Mouse (Mus musculus) forebrain, embryonic 15.5 days (tissue): ENCODE measurements at regions not wholly inside any gene's neighbourhood (a gene's known extent, or its start where the extent isn't known, plus 50 kb on each side); places are given as distances from the start of the nearest gene placed in this dataset.
A peak's percentile ranks its signal among the peaks of the same experiment; 100 is the strongest.
"Not testable (repeated sequence)": the region's sequence is repeated elsewhere in the genome, so short reads cannot be mapped to it uniquely, and the experiment has no call there.

ENCODE experiments used
- ATAC-seq: fragments of 200-750 bp; cut with Nextera tagmentation; replicated peaks from 2 replicates; pipeline ENCODE4 v1.8.0; 2017; ENCODE audit warnings: mild to moderate bottlenecking, moderate TSS enrichment, moderate library complexity
- H3K27ac ChIP-seq: fragments of 300-500 bp; sonication (generic); replicated peaks from 2 replicates; pipeline ENCODE4 v1.5.1; 2015; ENCODE audit warnings: mild to moderate bottlenecking, inconsistent platforms
- H3K27me3 ChIP-seq: fragments of 300-500 bp; sonication (generic); 2 replicates; pipeline ENCODE4 v1.6.1; 2015; ENCODE audit warnings: inconsistent platforms
- H3K36me3 ChIP-seq: fragments of 300-500 bp; sonication (generic); 2 replicates; pipeline ENCODE4 v1.6.1; 2015; ENCODE audit warnings: mild to moderate bottlenecking, inconsistent platforms
- H3K4me1 ChIP-seq: fragments of 300-500 bp; sonication (generic); 2 replicates; pipeline ENCODE4 v1.6.1; 2015; ENCODE audit warnings: inconsistent platforms
- H3K4me2 ChIP-seq: fragments of 300-500 bp; sonication (generic); replicated peaks from 2 replicates; pipeline ENCODE4 v1.6.1; 2015; ENCODE audit warnings: mild to moderate bottlenecking, inconsistent platforms
- H3K4me3 ChIP-seq: fragments of 300-500 bp; sonication (generic); 2 replicates; pipeline ENCODE4 v1.5.1; 2015; ENCODE audit warnings: mild to moderate bottlenecking, inconsistent platforms
- H3K9ac ChIP-seq: fragments of 300-500 bp; sonication (generic); replicated peaks from 2 replicates; pipeline ENCODE4 v1.6.1; 2015; ENCODE audit warnings: mild to moderate bottlenecking, inconsistent platforms
- H3K9me3 ChIP-seq: fragments of 300-500 bp; sonication (generic); 2 replicates; pipeline ENCODE4 v1.6.1; 2016; ENCODE audit warnings: inconsistent platforms
- WGBS: fragments of 180-500 bp; shearing (Covaris S2); methylation state at CpG from one replicate; pipeline ENCODE4 v1.1.7; 2015; ENCODE audit warnings: mixed read lengths; 5-methylcytosine and 5-hydroxymethylcytosine counted together

DNA sequence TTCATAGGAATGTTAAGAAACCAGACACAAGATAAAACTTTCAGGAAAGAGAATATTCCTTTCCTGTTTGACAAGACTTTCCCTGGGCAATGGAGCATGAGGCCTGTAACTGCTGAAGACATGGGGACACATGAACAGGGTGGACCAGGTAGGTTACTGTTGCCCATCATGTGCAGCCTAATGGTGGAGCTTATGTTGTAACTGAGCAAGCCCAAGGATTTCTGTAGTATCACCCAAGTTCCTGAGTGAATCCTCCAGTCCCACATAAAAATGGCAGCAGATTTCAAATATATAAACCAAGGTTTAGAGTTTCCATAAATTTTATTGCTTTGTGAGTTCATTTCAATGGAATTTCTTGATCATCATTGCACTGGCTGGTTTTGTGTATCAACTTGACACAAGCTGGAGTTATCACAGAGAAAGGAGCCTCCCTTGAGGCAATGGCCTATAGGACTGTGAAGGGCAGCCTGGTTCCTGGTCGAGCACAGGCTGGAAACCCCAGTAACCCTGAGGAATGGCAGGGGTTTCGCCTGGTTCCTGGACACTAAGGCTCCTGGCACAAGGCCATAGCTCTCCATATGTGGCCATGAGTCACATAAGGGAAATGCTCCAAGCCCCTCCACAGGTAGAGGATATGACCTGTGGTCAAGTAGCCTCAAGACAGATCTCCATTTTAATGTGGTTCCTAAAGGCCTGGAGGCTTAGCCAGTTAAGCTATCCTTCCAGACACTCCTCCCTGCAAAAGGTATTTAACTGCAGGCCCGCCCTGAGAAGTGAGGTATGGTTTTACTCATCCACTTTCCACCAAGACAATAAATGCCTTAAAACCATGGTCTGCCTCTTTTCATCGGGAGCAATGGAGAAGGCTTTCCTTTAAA is 92.9 kb upstream of the Pfn2 start:
- Histone ChIP-seq H3K27ac (no peak overlapping the region), H3K9me3 (no peaks in the 10 kb centered on the region), H3K27me3 (no peaks in the 10 kb centered on the region), H3K4me3 (no peak overlapping the region), H3K4me1 (no peaks in the 10 kb centered on the region), H3K36me3 (no peaks in the 10 kb centered on the region), H3K9ac (no peak overlapping the region), H3K4me2 (no peak overlapping the region)
- no peak for ATAC-seq
- 88% methylated on average over 4 of the region's 4 CpGs for WGBS

DNA sequence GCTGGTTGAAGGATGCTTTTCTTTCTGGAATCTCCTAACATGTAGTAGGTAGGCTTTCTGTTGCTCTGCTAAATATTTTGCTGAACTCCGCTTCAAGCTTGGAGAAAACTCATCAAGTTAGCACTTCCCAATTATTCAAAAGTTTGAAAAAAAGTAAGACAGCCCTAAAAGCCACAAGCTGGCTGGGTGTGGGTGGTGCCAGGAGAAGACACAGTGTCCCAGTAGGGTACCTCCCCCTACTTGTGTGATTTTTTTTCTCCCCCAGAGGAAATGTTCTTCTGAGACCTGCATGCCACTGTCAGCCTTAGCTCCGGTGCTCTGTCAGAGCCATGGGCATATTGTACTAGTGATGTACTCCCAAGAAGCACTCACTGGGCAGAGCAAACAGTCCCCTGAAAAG is 96.8 kb upstream of the Pfn2 start:
- 80% methylated on average over 2 of the region's 2 CpGs for WGBS
- H3K9me3 ChIP-seq = no peaks in the 10 kb centered on the region
- no peak overlapping the region for H3K27ac ChIP-seq
- no peak overlapping the region for H3K4me2 ChIP-seq
- no peaks in the 10 kb centered on the region for H3K36me3 ChIP-seq
- no peaks in the 10 kb centered on the region for H3K4me1 ChIP-seq
- H3K9ac ChIP-seq = no peak overlapping the region
- no peaks in the 10 kb centered on the region for H3K27me3 ChIP-seq
- no peak overlapping the region for H3K4me3 ChIP-seq
- no peak for ATAC-seq

GRCm38 (mm10) chr3:57945765-57946164 is 97.9 kb upstream of the Pfn2 start:
- no peak for ATAC-seq
- WGBS = 62% methylated on average over 5 of the region's 5 CpGs
- H3K4me3 ChIP-seq = no peak overlapping the region

DNA sequence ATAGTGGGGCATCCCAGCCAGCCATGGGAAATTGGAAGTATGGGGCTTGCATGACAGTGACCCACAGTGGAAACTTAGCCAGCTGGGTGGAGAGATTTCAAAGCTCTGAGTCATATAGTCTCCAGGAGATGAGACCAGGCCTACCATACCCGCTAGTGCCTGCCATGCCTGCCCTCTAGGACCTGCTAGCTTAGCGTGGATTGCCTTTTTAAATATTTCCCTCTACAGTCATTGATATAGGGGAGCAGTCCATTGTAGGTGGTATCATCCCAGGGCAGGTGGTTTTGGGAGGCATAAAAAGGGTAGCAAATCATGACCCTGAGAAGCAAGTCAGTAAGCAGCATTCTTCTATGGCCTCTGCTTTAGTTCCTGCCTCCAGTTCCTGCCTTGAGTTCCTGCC is 99.5 kb upstream of the Pfn2 start:
- Histone ChIP-seq H3K36me3 (no peaks in the 10 kb centered on the region), H3K4me3 (no peak overlapping the region), H3K4me1 (peaks cover 8% of the 10 kb centered on the region; the same call in 1 of the 2 replicates), H3K9ac (no peak overlapping the region), H3K4me2 (no peak overlapping the region), H3K27ac (no peak overlapping the region), H3K9me3 (no peaks in the 10 kb centered on the region), H3K27me3 (no peaks in the 10 kb centered on the region)
- 89% methylated on average over 2 of the region's 2 CpGs for WGBS
- ATAC-seq = no peak

More at GRCm38 (mm10) chr3:57945765-57946164, 97.9 kb upstream of the Pfn2 start:
- no peak overlapping the region for H3K9ac ChIP-seq
- H3K36me3 ChIP-seq = no peaks in the 10 kb centered on the region
- H3K27me3 ChIP-seq = no peaks in the 10 kb centered on the region
- no peak overlapping the region for H3K27ac ChIP-seq
- no peak overlapping the region for H3K4me2 ChIP-seq
- H3K9me3 ChIP-seq = no peaks in the 10 kb centered on the region
- peaks cover 4% of the 10 kb centered on the region; the same call in 1 of the 2 replicates for H3K4me1 ChIP-seq

- WGBS = 89% methylated on average over 1 of the region's 1 CpGs
- H3K9ac ChIP-seq = no peak overlapping the region
- no peaks in the 10 kb centered on the region for H3K9me3 ChIP-seq
- H3K4me3 ChIP-seq = no peak overlapping the region
- H3K27me3 ChIP-seq = no peaks in the 10 kb centered on the region
- no peak overlapping the region for H3K27ac ChIP-seq
- no peak for ATAC-seq
- no peak overlapping the region for H3K4me2 ChIP-seq
- no peaks in the 10 kb centered on the region for H3K36me3 ChIP-seq
- H3K4me1 ChIP-seq = peaks cover 8% of the 10 kb centered on the region; the same call in 1 of the 2 replicates
Measured at GRCm38 (mm10) chr3:57948720-57949119, 100.8 kb upstream of the Pfn2 start.

DNA sequence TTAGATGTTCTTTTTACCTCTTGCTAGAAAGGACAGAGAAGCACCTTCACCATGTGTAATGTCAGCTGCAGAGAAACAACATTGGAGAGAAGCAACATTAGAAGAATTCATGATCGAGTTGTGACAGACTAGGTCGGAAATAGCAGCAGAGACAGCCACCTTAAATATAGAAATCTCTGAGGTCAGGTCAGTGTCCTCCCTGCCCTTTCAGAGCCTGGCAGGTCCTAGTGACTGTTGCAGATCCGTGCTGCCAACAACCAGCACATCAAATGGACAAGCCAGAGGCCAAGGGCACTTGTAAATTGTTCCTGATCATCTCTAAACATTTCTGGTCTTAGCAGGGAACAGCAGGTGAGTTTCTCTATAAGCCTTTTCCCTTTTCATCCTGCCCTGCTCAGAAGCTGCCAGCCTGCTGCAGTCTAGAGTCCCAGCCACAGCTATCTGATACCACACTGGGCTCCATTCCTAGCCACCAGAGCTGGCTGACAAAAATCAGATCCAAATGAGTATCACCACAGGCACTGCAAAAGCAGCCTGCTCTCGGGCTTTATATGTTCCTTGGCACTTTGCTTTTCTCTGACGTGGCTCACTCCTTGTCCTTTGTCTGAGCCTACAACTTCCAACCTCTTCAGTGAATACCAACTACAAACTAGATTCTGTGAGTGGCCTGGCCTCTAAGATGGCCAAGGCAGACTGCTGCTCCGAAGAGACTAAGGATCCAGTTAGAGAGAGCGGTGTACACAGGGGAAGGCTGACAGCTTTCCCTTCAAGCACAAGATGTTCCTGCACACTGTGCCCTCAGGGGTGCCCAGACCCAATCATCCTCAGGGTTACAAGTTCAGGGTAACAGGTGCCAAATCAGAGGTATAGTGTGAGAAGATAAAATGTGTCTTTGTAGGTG is 102.8 kb upstream of the Pfn2 start:
- Histone ChIP-seq H3K4me2 (no peak overlapping the region), H3K27ac (0 out of 2 replicates have a peak overlapping the region, but pooled peaks have one; percentile 6), H3K9ac (no peak overlapping the region), H3K9me3 (no peaks in the 10 kb centered on the region), H3K36me3 (no peaks in the 10 kb centered on the region), H3K27me3 (no peaks in the 10 kb centered on the region), H3K4me1 (peaks cover 8% of the 10 kb centered on the region; the same call in 1 of the 2 replicates), H3K4me3 (no peak overlapping the region)
- peak; percentile 61 for ATAC-seq
- WGBS = 50% methylated on average over 7 of the region's 7 CpGs

GRCm38 (mm10) chr3:57951438-57951837 is 103.6 kb upstream of the Pfn2 start:
- no peaks in the 10 kb centered on the region for H3K9me3 ChIP-seq
- no peak overlapping the region for H3K4me3 ChIP-seq
- no peak overlapping the region for H3K4me2 ChIP-seq
- WGBS = 10% methylated on average over 5 of the region's 5 CpGs
- H3K27ac ChIP-seq = no peak overlapping the region
- ATAC-seq = no peak
- H3K36me3 ChIP-seq = no peaks in the 10 kb centered on the region
- H3K27me3 ChIP-seq = no peaks in the 10 kb centered on the region
- H3K9ac ChIP-seq = no peak overlapping the region
- H3K4me1 ChIP-seq = peaks cover 8% of the 10 kb centered on the region; the same call in 1 of the 2 replicates

- ATAC-seq = peak; percentile 29; the same call in 1 of the 2 replicates
- Histone ChIP-seq H3K9ac (no peak overlapping the region), H3K4me2 (no peak overlapping the region), H3K9me3 (0 out of 2 replicates have a peak, but pooled peaks cover 4% of the 10 kb centered on the region), H3K4me1 (no peaks in the 10 kb centered on the region), H3K36me3 (no peaks in the 10 kb centered on the region), H3K27ac (no peak overlapping the region), H3K27me3 (no peaks in the 10 kb centered on the region), H3K4me3 (no peak overlapping the region)
- WGBS = 83% methylated on average over 4 of the region's 4 CpGs
Measured at GRCm38 (mm10) chr3:57957352-57957751, 109.5 kb upstream of the Pfn2 start.

GRCm38 (mm10) chr3:57963965-57964364 is 116.1 kb upstream of the Pfn2 start:
- Histone ChIP-seq H3K36me3 (no peaks in the 10 kb centered on the region), H3K9ac (no peak overlapping the region), H3K4me3 (no peak overlapping the region), H3K4me2 (no peak overlapping the region), H3K4me1 (no peaks in the 10 kb centered on the region), H3K27ac (no peak overlapping the region), H3K27me3 (no peaks in the 10 kb centered on the region), H3K9me3 (0 out of 2 replicates have a peak, but pooled peaks cover 4% of the 10 kb centered on the region)
- 87% methylated on average over 7 of the region's 7 CpGs for WGBS
- ATAC-seq = no peak

- not testable (repeated sequence) for H3K9ac ChIP-seq, H3K4me2 ChIP-seq, H3K4me1 ChIP-seq, H3K36me3 ChIP-seq, H3K4me3 ChIP-seq, H3K27me3 ChIP-seq, H3K27ac ChIP-seq, H3K9me3 ChIP-seq, ATAC-seq
- 81% methylated on average over 2 of the region's 2 CpGs for WGBS
Measured at GRCm38 (mm10) chr3:57970614-57971013, 122.7 kb upstream of the Pfn2 start.

DNA sequence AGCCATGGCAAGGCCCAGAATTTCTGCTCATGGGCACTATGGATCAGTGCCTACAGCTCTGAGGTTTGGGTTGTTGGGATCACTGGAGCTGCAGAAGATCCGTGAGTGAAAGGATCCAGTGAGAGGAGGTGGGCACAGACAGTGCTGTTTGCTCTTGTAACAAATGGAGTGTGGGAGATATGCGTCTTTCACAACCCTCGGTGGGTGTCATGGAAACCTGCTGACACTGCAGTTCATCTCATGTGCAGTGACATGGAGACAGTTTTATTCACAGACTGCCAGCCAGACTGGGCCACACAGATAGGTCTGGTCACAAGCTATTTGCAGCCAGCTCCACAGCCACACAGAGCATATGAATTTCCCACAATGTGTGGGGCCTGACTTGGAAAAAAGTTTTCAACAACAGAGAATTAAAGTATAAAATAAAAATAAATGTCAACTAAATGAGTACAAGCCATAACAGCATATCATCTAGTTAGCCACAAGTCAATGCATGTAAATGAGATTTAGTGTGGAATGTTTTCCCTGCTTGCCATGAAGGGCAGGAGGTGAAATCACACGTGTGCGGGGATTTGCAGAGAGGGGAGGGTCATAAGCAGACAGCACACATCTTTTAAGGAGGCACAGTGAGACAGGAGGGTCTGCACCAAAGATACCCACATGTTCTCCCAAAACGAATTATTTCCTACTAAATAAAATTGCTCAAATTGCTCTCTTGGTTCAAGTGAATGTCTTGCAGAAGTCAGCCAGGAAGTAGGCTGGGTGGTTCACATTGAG is 124.8 kb upstream of the Pfn2 start:
- WGBS = 50% methylated on average over 6 of the region's 6 CpGs
- ATAC-seq = peak; percentile 48; the same call in 1 of the 2 replicates
- no peak overlapping the region for H3K4me2 ChIP-seq
- no peaks in the 10 kb centered on the region for H3K4me1 ChIP-seq
- H3K9ac ChIP-seq = no peak overlapping the region
- H3K27me3 ChIP-seq = no peaks in the 10 kb centered on the region
- no peaks in the 10 kb centered on the region for H3K9me3 ChIP-seq
- no peaks in the 10 kb centered on the region for H3K36me3 ChIP-seq
- H3K27ac ChIP-seq = no peak overlapping the region
- H3K4me3 ChIP-seq = no peak overlapping the region
